Mouse (Mus musculus) neural tube, embryonic 10.5 days (tissue): ENCODE results near the gene Rpl9.
A peak's percentile ranks its signal among the peaks of the same experiment; 100 is the strongest.

ENCODE experiments used
- DNase-seq: peaks from one replicate; pipeline ENCODE4 v3.0.0-alpha.2; 2017; ENCODE audit warnings: low spot score; ENCODE audit errors: extremely low spot score

The Rpl9 gene

DNA sequence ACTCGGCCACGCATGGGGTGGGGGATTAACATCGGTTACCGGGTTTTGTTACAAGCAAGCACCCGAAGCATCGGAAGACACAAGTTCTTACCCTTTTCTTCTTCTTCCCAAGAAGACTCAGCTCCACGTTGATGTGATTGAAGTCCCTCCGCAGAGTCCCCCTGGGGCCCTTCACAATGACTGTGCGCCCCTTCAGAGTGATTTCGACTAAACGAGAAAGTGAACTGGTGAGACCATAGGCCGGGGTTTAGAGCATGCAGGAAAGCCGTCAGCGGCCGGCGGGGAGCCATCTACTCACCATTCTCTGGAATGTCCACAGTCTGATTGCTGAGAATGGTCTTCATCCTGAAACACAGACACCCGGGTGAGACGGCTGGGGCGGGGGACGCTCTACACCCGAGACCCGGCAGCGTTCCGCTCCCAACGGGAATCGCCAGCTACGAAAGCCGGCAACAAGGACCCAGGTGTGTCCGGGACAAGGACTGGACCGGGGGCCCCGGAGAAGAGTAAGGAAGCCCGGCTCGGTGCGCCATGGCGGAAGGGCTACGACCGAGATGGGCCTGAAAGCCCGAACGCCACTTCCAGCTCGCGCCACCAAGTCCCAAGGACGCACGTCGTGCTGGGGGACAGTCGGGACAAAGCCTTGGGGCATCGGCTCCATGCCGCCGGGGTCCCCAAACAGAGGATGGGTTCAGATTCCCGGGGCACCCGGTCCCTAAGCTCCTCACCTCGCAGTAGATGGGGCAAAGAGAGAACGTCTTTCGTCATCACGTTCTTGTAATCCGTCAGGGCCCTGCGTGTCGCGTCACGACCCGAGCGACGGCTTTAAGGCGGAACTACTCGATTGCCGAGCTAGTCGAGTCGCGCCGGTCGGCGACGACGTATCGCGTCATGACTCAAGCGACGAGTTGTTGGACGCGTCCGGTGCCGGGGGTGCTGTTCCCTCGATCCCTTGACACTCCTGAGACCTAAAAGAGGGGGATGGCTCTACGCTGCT, at the start of gene Rpl9, which contains the start of gene Lias:
Gene Rpl9, minus strand, starts transcription at position 797 of the 997 bp plus-strand sequence.
Gene Lias, plus strand, starts transcription at position 850 of the 997 bp plus-strand sequence.
- DNase-seq = peak; percentile 99

DNA sequence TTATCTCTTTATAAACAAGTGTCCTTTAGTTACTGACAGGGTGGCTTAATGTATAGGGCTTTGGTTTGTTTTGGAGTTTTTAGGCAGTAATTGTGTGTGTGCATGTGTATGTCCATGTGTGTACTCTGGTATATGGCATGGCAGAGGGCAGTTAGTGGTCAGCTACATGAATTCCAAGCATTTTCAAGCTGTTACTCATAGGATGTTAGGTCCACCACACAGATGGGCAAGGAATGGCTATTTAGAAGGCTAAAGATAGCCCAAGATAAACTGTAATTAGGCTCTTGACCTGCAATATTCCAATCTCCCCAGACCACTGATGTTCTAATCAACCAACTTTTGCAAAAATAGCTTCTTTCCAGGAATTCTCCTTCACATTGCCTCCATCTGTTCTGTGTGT, 46.8 kb upstream of the Rpl9 start:
- DNase-seq = no peak

DNA sequence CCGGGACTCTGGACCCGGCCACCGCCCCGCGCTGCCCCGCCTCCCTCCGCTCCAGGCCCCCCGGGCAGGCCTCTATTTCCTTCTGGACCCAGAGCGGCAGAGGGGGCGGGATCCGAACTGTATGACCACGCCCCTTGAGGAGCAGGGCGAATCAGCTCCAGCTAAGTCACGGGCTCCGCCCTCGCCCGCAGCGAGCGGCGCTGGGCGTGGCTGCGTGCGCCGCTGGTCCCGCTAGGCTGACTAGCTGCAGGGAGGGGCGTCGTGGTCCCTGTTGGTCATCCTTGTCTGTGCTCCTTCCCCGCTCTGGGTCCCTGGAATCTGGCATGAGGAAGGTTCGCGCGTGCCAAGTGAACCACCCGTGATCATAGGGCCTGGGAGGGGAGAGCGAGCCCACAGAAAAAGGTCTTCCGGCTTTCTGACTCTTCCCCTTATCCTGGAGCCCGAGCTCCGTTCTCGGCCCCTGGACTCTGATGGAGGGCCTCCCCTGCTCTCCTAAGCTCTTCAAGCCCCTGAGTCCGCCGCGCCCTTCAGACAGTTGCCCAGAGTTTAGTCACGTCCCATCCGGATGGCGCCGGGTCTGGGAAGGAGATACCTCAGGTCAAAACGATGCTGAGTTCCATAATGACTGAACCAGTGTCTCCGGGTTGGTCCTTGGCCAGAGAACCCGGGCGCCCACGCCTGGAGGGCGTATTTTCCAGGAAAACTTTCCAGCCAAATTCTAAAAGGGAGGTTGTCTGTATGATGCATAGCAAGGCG, 44.7 kb upstream of the Rpl9 start, which contains the start of gene Ugdh:
Gene Ugdh, minus strand, starts transcription at position 144 of the 756 bp plus-strand sequence.
- peak; percentile 94 for DNase-seq

DNA sequence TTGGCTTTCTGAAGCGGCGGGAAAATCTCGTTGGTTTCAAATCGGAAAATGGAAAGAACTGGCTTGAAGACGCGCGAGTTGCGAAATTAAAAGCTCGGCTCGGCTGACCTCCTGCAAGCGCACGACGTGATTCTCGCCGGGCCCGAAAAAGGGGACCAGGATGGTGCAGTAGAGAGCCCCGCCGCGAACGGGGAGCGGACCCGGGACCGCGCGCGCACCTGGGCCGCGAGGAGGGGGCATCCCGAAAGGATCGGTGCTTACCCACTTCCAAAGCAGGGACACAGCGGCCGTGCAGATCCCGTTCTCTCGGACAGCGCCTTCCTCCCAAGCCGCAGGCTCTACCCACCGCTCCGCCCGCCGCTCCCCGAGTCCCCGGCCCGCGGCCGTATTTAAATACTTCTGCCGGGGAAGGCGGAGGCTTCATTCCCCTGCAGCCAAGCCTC, 44.1 kb upstream of the Rpl9 start:
- DNase-seq = no peak

DNA sequence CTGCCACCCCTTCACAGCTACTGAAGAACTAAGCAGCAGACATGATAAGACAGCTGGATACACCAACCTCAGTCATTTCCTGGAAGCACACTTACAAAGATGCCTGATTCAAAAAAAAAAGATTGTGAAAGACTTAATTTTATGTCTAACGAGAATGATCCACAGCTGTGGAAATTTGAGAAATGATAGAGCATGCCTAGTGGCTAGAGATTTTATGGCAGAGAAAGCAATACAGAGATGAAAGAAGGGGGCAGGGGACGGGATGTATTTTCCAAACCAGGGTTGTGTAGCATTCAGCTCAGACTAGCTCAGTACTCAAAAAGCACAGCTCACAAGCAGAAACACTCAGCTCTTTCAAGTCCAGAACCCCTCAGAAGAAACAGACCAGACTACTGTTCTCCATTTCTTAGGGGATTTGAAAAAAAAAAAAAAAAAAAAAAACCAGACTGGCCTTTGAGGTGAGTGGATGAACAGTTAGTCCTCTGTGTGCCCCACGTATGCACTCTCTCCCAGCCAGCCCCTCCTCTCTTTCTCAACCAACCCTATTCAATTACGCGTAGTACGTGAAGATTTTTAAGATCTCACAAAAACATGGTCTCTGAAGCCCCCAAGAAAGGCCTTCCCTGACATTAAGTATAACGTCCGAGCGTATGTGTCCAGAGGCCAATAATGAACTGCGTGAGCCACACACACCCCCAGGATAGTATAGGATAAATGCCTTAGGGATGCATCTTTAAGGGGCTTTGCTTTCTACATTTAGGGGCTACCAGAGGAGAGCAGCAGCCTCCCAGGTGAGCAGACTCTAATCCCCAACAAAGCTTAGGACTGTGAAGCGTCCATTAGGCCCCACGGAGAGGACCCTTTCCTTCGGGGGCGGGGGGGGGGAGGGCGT, 43.5 kb upstream of the Rpl9 start:
- DNase-seq = no peak

- DNase-seq = no peak
Observed at GRCm38 (mm10) chr5:65429441-65429840, 38.2 kb upstream of the Rpl9 start.

DNA sequence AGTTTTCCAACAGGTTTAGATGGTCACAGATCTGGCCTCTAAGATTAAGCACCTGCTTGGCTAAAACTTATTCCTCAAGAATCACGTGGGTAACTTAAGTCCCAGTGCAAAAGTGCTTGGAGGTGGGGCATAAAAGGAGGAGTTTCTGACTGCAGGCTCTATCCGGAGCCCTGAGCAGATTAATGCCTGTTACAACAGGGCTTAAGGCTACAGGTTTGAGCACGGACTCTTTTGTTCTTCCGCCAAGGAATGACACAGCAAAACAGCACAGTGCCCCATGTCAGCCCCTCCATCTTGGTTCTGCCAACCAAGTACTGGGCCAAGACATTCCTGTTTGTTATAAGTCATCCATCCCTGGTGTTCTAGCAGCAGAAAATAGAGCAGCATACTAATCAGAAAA, 37.1 kb upstream of the Rpl9 start:
- no peak for DNase-seq

- no peak for DNase-seq
Observed at GRCm38 (mm10) chr5:65425251-65425650, 34.0 kb upstream of the Rpl9 start.

DNA sequence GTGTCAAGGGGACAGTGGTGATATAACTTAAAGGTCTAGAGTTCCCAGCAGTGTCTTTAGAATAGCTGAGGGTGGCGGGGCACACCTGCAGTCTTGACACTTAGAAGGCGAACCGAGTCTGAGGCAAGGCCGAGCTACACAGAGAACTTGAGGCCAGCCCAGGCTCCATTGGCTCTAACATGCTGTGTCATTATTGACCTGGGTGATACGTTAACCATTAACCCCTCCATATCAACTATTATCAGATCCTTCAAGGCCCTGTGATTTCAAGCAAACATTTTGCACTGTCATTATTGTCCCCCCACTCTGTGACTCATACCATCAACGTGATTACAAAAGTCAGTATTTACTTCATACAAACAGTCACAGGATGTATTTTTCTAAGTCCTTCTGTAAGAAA, 33.0 kb upstream of the Rpl9 start:
- DNase-seq = no peak

DNA sequence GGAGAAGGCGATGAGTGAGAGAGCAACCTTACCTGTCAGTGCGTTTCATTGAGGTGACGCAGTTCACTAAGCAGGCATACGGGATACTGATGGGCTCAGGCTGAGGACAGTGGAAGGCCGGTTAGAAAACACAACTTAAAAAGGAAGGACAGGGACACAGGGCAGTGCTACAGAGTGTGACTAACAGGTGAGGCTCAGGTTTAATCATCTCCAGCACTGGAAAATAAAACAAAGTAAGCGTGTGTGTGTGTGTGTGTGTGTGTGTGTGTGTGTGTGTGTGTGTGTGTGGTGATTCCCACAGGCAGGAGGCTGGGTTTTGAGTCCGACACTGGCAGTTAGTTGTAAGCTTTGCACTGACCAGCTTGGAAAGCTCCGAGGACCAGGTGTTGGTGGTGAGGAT, 31.6 kb upstream of the Rpl9 start:
- DNase-seq = no peak

- no peak for DNase-seq
Observed at GRCm38 (mm10) chr5:65420822-65421221, 29.6 kb upstream of the Rpl9 start.

GRCm38 (mm10) chr5:65419136-65419535, 27.9 kb upstream of the Rpl9 start:
- no peak for DNase-seq

GRCm38 (mm10) chr5:65415653-65416458, 24.6 kb upstream of the Rpl9 start:
- peak; percentile 63 for DNase-seq

GRCm38 (mm10) chr5:65407989-65408388, 16.7 kb upstream of the Rpl9 start:
- DNase-seq = no peak

DNA sequence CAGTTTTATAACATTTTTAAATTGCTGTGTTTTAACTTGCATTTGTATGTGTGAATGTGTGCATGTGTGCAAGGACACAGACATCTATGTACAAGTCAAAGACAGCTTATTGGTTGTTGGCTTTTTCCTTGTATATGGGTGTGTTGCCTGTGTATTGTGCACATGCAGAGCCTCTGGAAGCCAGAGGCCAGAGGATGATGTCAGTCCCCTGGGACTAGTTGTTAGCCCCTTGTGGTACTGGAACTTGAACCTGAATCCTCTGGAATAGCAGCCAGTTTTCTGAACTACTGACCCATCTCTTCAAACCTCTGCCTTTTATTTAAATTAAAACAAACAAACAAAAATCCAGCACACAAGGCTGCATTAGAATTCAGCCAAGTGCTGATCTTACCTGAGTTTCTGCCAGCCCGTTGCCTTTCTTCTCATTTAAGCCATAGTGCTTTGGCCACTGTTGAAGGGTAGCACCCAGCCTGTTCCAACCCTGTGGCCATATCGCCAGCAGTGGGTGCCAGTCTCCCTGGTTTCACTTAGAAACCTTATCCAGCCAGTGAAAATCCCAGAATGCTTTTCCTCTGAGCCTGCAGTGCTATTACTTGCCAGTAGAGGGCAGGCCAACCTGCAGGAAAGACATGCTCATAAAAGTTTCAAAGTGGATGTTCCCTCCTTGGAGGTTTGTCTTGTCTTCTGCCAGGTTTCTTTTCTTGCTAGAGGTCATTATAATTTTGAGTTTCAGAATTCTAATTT, 10.2 kb upstream of the Rpl9 start:
- DNase-seq = peak; percentile 74

DNA sequence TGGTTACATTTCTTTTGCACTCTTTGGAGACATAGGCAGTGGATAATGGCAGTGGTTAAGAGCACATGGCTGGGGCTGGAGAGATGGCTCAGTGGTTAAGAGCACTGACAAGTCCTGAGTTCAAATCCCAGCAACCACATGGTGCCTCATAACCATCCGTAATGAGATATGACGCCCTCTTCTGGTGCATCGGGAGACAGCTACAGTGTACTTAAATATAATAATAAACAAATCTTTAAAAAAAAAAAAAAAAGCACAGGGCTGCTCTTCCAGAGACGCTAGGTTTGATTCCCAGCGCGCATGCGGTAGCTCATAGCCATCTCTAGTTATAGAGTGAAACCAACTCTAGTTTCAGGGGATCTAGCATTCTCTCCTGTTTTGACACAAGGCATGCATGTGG, 3.2 kb upstream of the Rpl9 start:
- no peak for DNase-seq

- no peak for DNase-seq
Observed at GRCm38 (mm10) chr5:65391753-65392152, 509 bp upstream of the Rpl9 start.

DNA sequence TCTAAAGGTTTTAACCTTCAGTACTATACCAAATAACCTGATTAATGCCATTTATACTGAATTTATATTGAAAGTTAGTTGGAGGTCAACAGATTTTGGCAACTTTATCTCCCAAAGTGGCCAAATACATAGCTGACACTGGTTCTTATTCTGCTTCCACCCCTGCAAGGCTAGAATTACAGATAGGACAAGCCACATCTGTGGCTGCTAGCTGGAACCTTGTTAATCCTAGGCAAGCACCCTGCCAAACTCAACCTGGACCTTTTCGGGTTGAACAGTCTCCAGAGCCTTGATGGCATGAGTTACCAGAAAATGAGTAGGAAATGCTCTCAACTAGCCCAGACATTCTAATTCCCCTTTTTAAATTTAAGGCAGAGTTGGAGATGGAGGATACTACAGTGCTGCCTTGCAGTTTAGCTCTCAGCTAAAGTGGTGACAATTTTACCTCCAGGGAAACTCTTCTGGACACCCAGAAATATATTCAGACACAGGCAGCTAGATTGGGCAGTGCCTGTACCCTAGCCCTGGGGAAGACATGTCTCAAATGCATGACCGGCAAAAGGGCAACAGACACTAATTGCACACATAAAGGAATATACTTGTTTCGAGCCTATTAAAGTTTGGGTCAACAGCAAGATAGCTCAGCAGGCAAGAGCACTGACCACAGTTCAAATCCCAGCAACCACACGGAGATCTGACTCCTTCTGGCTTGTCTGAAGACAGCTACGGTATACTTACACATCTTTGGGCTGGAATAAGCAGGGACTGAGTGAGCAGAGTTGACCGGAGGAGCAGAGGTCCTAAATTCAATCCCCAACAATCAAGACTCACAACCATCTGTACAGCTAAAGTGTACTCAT, 4.0 kb downstream of the Rpl9 start:
- DNase-seq = no peak

- DNase-seq = no peak
Observed at GRCm38 (mm10) chr5:65385704-65386103, 5.5 kb downstream of the Rpl9 start.
